Mouse (Mus musculus) mouse embryonic stem cell (cell line): Measurements from ENCODE around the gene Zfp598.

Experiments
- in situ Hi-C, 2 experiments: fragments of 300-500 bp; cut with MboI; formaldehyde crosslinking; loops; 1 replicate in 1 of 2; 3 replicates in 1 of 2; pipeline ENCODE4 v1.14.3; 2019 to 2020; ENCODE audit warnings: low sequenced_read_pairs in 2 of 2, low pct_unique_long_range_greater_than_20kb in 1 of 2, mixed read lengths in 1 of 2; ENCODE audit not compliant: unreplicated experiment in 1 of 2

Gene Zfp598

DNA sequence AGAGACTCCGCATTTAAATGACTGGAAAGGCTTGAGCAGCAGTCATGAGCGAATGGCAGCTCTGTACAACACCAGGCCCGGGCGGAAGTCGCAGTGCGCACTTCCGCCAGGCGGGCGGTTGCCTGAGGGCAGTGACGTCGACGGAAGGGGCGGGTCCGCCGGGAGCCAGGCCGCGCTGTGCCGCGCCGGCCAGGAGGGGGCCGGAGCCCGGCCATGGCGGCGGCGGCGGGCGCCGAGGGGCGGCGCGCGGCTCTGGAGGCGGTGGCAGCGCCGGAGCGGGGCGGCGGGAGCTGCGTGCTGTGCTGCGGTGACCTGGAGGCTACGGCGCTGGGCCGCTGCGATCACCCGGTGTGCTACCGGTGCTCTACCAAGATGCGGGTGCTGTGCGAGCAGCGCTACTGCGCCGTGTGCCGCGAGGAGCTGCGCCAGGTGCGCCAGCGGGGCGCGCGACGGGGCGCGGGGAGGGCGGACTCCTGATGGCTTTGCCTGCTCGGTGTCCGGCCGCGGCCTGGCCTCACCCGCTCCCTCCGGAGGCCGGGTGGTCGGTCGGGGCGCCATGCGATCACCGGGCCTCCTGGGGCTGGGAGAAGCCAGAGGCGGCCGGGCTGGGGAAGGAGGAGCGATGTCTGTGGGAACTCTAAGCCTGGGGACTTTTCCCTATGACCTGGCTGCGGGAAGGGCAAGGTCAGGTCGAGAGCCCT, at the start of gene Zfp598:
Zfp598 (plus strand) TSS at position 143 of the 701 bp plus-strand sequence.
- in situ Hi-C loops, result no loop called here

GRCm38 (mm10) chr17:24625472-24625871, 44.0 kb upstream of the Zfp598 start:
- in situ Hi-C loops, result loop anchor here in 1 of 2 experiments (5.0 kb wide), 1 partner anchor 33 kb away; no protein-coding TSS in a partner anchor

DNA sequence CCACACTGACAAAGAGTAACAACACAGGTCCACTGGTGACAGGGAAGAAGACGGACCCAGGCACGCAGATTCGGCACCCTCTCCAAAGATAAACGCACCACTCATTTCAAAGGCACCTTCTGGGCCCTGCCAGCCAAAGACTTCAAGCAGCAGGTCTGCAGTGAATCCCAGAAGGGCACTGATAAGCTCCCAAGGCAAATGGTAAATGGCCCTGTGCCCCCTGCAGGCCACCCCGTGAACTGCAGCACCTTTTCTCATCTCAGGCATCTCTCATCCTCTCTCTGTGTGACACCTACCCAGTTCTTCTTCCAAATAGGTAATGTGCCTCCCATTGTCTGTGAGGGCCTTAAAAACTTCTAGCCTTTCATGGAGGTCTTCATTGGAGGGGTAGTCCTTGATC, 40.8 kb upstream of the Zfp598 start:
- in situ Hi-C loops, result loop anchor here in 1 of 2 experiments (5.0 kb wide), 1 partner anchor 36 kb away; no protein-coding TSS in a partner anchor

DNA sequence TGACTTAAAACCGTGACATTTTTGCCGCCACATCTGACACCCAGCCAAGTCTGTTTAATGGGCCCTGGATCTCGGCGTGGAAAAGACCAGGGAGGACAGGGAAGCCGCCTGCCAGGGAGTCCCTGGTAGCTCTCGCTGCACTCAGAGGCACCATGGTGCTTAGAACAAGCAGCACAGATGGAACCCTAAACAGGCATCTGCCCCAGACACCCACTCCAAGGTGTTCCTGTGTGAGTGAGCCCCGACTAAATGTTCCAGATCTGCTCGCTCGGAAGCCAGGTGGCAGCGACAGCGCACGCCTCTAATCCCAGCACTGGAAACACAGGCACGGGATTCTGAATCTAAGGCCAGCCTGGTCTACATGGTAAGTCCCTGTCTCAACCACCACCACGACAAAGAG, 39.4 kb upstream of the Zfp598 start:
- in situ Hi-C loops, result no loop called here

DNA sequence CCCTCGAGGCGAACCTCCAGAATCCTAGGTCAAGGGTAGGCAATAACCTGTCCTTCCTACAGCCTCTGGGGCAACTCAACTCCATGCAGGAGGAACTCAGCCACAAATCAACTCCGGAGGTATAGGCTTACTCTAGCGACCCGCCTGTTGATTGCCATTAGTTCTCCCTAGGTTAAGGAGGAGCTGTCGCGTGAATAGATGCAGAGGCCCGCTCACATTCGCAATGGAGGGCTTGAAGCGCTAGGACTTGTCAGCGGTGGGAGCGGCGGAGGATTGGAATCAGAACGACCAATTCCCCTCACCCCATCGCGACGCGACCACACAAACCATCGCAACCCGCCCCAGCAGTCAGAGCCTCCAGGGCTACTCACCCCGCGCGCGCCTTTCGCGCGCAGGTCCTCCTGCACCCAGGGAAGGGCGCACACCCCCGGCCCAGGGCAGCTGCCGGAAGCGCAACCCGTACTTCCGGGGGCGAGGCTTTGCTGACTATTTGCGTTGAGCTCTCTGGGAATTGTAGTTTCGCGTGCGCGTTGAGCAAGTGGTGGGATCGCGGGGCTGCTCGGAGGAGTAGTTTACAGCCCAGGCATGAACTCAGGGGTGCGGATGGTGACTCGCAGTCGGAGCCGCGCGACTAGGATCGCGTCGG, 37.2 kb upstream of the Zfp598 start, which contains the start of the genes Tsc2 and Nthl1:
Tsc2 (minus strand) TSS at position 464 of the 646 bp plus-strand sequence.
Nthl1 (plus strand) TSS at position 514 of the 646 bp plus-strand sequence.
- in situ Hi-C loops, result no loop called here

- in situ Hi-C loops, result no loop called here
Measured at GRCm38 (mm10) chr17:24632813-24633449, 36.6 kb upstream of the Zfp598 start.

- in situ Hi-C loops, result no loop called here
Measured at GRCm38 (mm10) chr17:24633831-24634230, 35.7 kb upstream of the Zfp598 start.

DNA sequence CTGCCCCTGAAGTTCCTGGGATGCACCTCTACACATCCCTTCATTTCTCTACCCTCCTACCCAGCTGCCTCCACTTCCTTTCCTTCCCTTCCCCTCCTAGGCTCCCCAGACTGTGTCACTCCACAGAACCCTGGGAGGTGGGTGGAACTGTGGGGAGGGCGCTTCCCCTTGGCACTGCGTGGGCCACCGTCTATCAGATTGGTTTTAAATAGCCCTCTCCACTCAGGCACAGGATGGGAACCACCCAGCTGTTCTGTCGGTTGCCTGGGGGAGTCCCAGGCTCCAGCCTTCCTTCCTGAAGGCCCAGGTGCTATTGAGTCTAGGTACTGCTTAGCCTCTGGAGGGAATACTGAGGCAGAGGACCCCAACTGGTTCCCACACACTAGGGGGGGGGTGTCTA, 34.5 kb upstream of the Zfp598 start:
- in situ Hi-C loops, result no loop called here

DNA sequence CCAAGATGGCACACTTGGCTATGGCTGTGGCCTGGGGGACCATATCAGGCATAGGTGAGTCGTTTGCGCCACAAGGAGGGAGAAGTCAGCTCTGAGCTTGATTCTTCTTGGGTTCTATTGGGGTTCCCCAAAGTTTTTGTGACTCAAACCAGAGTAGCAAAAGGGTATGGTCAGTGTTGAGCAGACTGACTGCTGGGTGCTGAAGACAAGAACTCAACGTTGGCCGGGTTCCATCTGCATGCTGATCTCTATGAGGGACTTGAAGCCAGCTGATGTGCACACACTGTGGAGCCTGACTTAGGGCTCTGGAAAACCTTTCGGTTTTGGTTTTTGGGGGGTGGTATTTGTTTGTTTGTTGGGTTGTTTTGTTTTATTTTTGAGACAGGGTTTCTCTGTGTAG, 33.8 kb upstream of the Zfp598 start:
- in situ Hi-C loops, result no loop called here

- in situ Hi-C loops, result no loop called here
Measured at GRCm38 (mm10) chr17:24636781-24637481, 32.6 kb upstream of the Zfp598 start.

GRCm38 (mm10) chr17:24638214-24638613, 31.3 kb upstream of the Zfp598 start:
- in situ Hi-C loops, result no loop called here

GRCm38 (mm10) chr17:24638840-24639239, 30.6 kb upstream of the Zfp598 start:
- in situ Hi-C loops, result no loop called here

- in situ Hi-C loops, result no loop called here
Measured at GRCm38 (mm10) chr17:24639571-24639988, 29.9 kb upstream of the Zfp598 start.

GRCm38 (mm10) chr17:24640119-24640518, 29.4 kb upstream of the Zfp598 start:
- in situ Hi-C loops, result no loop called here

DNA sequence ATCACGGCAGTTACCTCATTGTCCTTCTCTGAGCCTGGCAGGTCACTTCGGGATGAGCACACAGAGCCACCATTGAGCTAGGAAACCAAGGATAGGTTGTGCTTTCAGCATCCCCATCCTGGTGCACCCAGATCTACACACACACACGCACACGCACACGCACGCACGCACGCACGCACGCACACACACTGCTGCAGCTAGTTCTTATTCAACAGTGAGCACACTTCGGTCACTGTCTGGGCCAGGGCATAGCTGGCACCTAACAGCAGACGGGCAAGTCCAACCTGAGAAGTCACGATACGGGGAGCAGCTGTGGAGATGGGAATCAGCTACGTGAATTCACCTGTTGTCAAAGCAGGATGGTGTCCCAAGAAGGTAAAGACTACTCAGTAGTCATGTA, 28.9 kb upstream of the Zfp598 start:
- in situ Hi-C loops, result no loop called here

GRCm38 (mm10) chr17:24641944-24642343, 27.5 kb upstream of the Zfp598 start:
- in situ Hi-C loops, result no loop called here

- in situ Hi-C loops, result no loop called here
Measured at GRCm38 (mm10) chr17:24642791-24643343, 26.6 kb upstream of the Zfp598 start.

DNA sequence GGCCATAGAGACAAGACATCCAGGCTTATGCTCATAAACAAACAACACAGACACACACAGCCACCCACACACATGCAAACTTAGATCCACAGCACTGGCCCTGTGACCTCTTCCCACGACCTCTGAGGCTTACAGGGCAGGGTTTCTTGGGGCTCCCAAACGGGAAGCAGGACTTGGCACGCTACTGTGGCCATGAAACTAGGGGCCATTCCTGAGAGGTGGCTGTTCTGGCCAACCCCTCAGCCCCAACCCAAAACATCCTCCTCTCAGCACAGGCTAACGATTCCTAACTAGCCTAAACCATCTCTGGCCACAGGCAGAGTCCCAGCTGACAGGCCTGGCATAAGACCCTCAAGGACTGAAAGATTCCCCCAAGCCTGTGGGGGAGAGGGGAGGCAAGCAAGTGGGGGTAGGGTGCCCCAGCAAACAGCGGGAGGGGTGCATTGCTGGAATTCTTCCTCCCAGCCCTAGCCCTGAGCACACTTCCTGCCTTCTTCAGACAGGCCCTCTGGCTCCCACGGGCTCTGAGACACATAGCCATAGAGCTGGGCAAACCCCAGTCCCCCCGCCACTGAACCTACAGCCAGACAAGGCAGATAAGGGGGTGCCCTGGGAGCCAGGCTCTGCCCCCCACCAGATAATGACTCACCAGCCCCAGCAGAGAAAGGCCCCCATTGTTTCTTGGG, 25.3 kb upstream of the Zfp598 start:
- in situ Hi-C loops, result no loop called here
